Mouse (Mus musculus) heart, embryonic 13.5 days (tissue): ENCODE measurements around the gene Gm4181. TPM values are rescaled to one million over a fixed set of nuclear protein-coding genes. Genes with fewer than 3 reads are reported as not detected.
"Not testable (repeated sequence)": the region's sequence is repeated elsewhere in the genome, so short reads cannot be mapped to it uniquely, and the experiment has no call there.

Experiments
- ATAC-seq: fragments of 200-750 bp; cut with Nextera tagmentation; 2 replicates; pipeline ENCODE4 v1.8.0; 2017; ENCODE audit warnings: moderate TSS enrichment; ENCODE audit not compliant: insufficient number of reproducible peaks, low FRiP score, low TSS enrichment; ENCODE audit errors: extremely low read depth
- H3K27ac ChIP-seq: fragments of 300-500 bp; sonication (generic); replicated peaks from 2 replicates; pipeline ENCODE4 v1.5.1; 2015; ENCODE audit warnings: moderate library complexity, mild to moderate bottlenecking, inconsistent platforms
- H3K27me3 ChIP-seq: fragments of 300-500 bp; sonication (generic); replicated peaks from 2 replicates; pipeline ENCODE4 v1.6.1; 2015; ENCODE audit warnings: mild to moderate bottlenecking, inconsistent platforms
- H3K36me3 ChIP-seq: fragments of 300-500 bp; sonication (generic); 2 replicates; pipeline ENCODE4 v1.6.1; 2015; ENCODE audit warnings: mild to moderate bottlenecking, inconsistent platforms
- H3K4me1 ChIP-seq: fragments of 300-500 bp; sonication (generic); 2 replicates; pipeline ENCODE4 v1.6.1; 2015; ENCODE audit warnings: inconsistent platforms
- H3K4me2 ChIP-seq: fragments of 300-500 bp; sonication (generic); 2 replicates; pipeline ENCODE4 v1.6.1; 2015; ENCODE audit warnings: inconsistent platforms, mild to moderate bottlenecking, moderate library complexity
- H3K4me3 ChIP-seq: fragments of 300-500 bp; sonication (generic); 2 replicates; pipeline ENCODE4 v1.5.1; 2015; ENCODE audit warnings: moderate library complexity, mild to moderate bottlenecking, inconsistent platforms
- H3K9ac ChIP-seq: fragments of 300-500 bp; sonication (generic); 2 replicates; pipeline ENCODE4 v1.6.1; 2015; ENCODE audit warnings: inconsistent platforms, mild to moderate bottlenecking, moderate library complexity
- H3K9me3 ChIP-seq: fragments of 300-500 bp; sonication (generic); 2 replicates; pipeline ENCODE4 v1.6.1; 2016; ENCODE audit warnings: inconsistent platforms
- WGBS: fragments of 180-500 bp; shearing (Covaris S2); methylation state at CpG from one replicate; pipeline ENCODE4 v1.1.7; 2015; ENCODE audit warnings: mixed read lengths; 5-methylcytosine and 5-hydroxymethylcytosine counted together
- polyA plus RNA-seq: library from polyadenylated mRNA; unstranded; fragments of >200 nt; fragmentation: Nextera tagmentation; extraction: Ambion mirVana; gene quantifications from 2 replicates; pipeline ENCODE4 v1.2.1, GENCODE M21; 2015

The Gm4181 gene
- polyA plus RNA-seq, result not detected in 2 replicates

- H3K4me3 ChIP-seq, H3K27ac ChIP-seq, H3K27me3 ChIP-seq, H3K9ac ChIP-seq, H3K9me3 ChIP-seq, ATAC-seq, H3K4me1 ChIP-seq, H3K36me3 ChIP-seq, H3K4me2 ChIP-seq: not testable (repeated sequence)
- 76% methylated on average over 1 of the region's 1 CpGs for WGBS
Observed at GRCm38 (mm10) chr14:51635566-51635965, at the start of gene Gm4181. TSS of gene Gm4181 (minus strand) at chr14:51635666.

- WGBS, result 83% methylated on average over 5 of the region's 5 CpGs
- Histone ChIP-seq H3K9ac (no peak overlapping the region), H3K4me2 (no peak overlapping the region), H3K27me3 (no peaks in the 10 kb centered on the region), H3K9me3 (no peaks in the 10 kb centered on the region), H3K4me3 (no peak overlapping the region), H3K27ac (no peak overlapping the region), H3K36me3 (no peaks in the 10 kb centered on the region), H3K4me1 (no peaks in the 10 kb centered on the region)
- ATAC-seq, result no peak
Observed at GRCm38 (mm10) chr14:51677269-51677668, 41.8 kb upstream of the Gm4181 start.

DNA sequence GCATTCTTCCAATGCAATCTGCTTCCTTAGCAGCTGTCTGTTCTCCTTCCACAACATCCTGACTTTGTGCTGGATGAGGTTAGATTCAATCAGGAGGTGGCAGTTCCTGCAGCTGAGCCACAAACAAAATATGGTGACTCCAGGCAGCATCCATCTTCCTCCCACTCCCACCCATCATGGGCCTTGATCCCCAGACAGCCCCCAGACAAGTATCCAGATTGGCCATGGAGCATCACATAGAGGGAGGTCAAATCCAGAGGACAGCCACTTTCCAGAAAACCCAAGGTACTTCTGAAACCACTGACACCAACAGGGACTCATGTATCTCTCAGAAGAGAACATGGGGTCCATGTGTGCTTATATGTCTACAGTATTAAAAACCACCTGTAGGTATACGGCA, 3.0 kb downstream of the Gm4181 start:
- ATAC-seq, H3K4me1 ChIP-seq, H3K9me3 ChIP-seq, H3K27ac ChIP-seq, H3K27me3 ChIP-seq, H3K9ac ChIP-seq, H3K4me2 ChIP-seq, H3K4me3 ChIP-seq, H3K36me3 ChIP-seq: not testable (repeated sequence)
- WGBS, result 88% methylated on average over 1 of the region's 1 CpGs

- Histone ChIP-seq H3K4me2 (no peak within 1 kb of the TSS), H3K4me1 (no peaks in the 10 kb centered on the region), H3K36me3 (no peaks in the 10 kb centered on the region), H3K27me3 (no peaks in the 10 kb centered on the region), H3K27ac (no peak within 1 kb of the TSS), H3K4me3 (no peak within 1 kb of the TSS), H3K9ac (no peak within 1 kb of the TSS), H3K9me3 (no peaks in the 10 kb centered on the region)
- ATAC-seq, result no peak
- 73% methylated on average over 1 of the region's 1 CpGs for WGBS
Observed at GRCm38 (mm10) chr14:51611210-51611609, 24.3 kb downstream of the Gm4181 start, which contains the start of gene Gm17078. TSS of gene Gm17078 (minus strand) at chr14:51611310.

GRCm38 (mm10) chr14:51592039-51592438, 43.4 kb downstream of the Gm4181 start, which contains the start of gene Gm17174:
TSS of gene Gm17174 (minus strand) at chr14:51592139.
- not testable (repeated sequence) for H3K9me3 ChIP-seq, H3K4me3 ChIP-seq, H3K4me2 ChIP-seq, H3K27me3 ChIP-seq, ATAC-seq, H3K27ac ChIP-seq, H3K4me1 ChIP-seq, H3K9ac ChIP-seq, H3K36me3 ChIP-seq
- 83% methylated on average over 4 of the region's 4 CpGs for WGBS

Other genes starting within 250 kb of the Gm4181 start
- gene Vmn2r88, start 224.8 kb downstream of the Gm4181 start, polyA plus RNA-seq, result not detected in 2 replicates
- gene Vmn2r89, start 183.8 kb downstream of the Gm4181 start, polyA plus RNA-seq, result not detected in 2 replicates
- not detected in 2 replicates for gene Gm5622, start 82.9 kb downstream of the Gm4181 start, polyA plus RNA-seq
- gene Gm17175, start 61.6 kb downstream of the Gm4181 start, polyA plus RNA-seq, result not detected in 2 replicates
- not detected in 2 replicates for gene Gm17174, start 43.5 kb downstream of the Gm4181 start, polyA plus RNA-seq
- not detected in 2 replicates for gene Gm17078, start 24.4 kb downstream of the Gm4181 start, polyA plus RNA-seq
- gene Gm17079, start 59.8 kb upstream of the Gm4181 start, polyA plus RNA-seq, result not detected in 2 replicates
- not detected in 2 replicates for gene Gm5800, start 81.5 kb upstream of the Gm4181 start, polyA plus RNA-seq
- gene Ang4, start 137.9 kb upstream of the Gm4181 start, polyA plus RNA-seq, result not detected in 2 replicates
- gene AY358078, start 164.4 kb upstream of the Gm4181 start, polyA plus RNA-seq, result not detected in 2 replicates
- gene Ear6, start 218.0 kb upstream of the Gm4181 start, polyA plus RNA-seq, result not detected in 2 replicates
- gene Mettl17, start 249.2 kb upstream of the Gm4181 start, polyA plus RNA-seq, result 38.3 and 40.5 TPM in 2 replicates